Mouse (Mus musculus): ENCODE data around the gene Epsti1. TPM values are rescaled to one million over a fixed set of nuclear protein-coding genes. Genes with fewer than 3 reads are reported as not detected.

The Epsti1 gene
- polyA plus RNA-seq, 1 experiment from 2014 or later, result 0.13 TPM

DNA sequence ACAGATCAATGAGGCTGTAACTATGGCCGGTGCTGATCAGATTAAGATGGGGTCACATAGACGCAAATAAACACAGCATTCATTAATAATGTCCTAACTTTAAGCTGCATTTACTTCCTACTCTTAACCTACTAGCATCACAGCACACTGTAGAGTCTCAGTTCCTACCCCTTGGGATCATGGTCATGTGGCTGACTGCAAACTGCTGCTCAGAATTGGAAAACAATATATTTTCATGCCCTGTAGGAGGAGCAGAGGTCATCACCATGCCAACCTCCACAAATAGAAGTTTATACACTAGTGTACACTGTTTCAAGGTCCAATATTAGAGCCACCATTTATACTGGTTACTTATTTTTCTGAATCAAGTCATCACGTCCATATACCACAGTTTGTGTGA is 8.1 kb upstream of the Epsti1 start:
- ATAC-seq (replicated peaks; ENCODE audit: insufficient number of reproducible peaks, low FRiP score, low TSS enrichment, low read depth) (no peak), DNase-seq (ENCODE audit: low spot score) (no peak)
- H3K36me3 ChIP-seq (replicated peaks; ENCODE audit: control insufficient read depth, insufficient read depth, low read depth, low read length), result no peaks in the 10 kb centered on the region
- H3K9me3 ChIP-seq (replicated peaks; ENCODE audit: control insufficient read depth, low read length), result no peaks in the 10 kb centered on the region
- no peak overlapping the region for H3K27ac ChIP-seq (replicated peaks; ENCODE audit: low read depth, low read length)
- no peaks in the 10 kb centered on the region for H3K4me1 ChIP-seq (ENCODE audit: control insufficient read depth, insufficient read depth, low read length)
- H3K27me3 ChIP-seq (ENCODE audit: control insufficient read depth, insufficient read depth, low read length), result no peaks in the 10 kb centered on the region
- WGBS, result 84% methylated on average over 3 of the region's 3 CpGs
- no peak overlapping the region for H3K4me2 ChIP-seq (ENCODE audit: low read depth, low read length)
- H3K9ac ChIP-seq (replicated peaks; ENCODE audit: low read length), result no peak overlapping the region
- no peak overlapping the region for H3K4me3 ChIP-seq (ENCODE audit: low read depth, low read length)

GRCm38 (mm10) chr14:77902541-77902940 is 1.5 kb upstream of the Epsti1 start:
- no peak overlapping the region for H3K4me2 ChIP-seq (ENCODE audit: low read depth, low read length)
- H3K27me3 ChIP-seq (ENCODE audit: control insufficient read depth, insufficient read depth, low read length), result no peaks in the 10 kb centered on the region
- H3K27ac ChIP-seq (replicated peaks; ENCODE audit: low read depth, low read length), result no peak overlapping the region
- 79% methylated on average over 3 of the region's 3 CpGs for WGBS
- no peak for ATAC-seq (replicated peaks; ENCODE audit: insufficient number of reproducible peaks, low FRiP score, low TSS enrichment, low read depth)
- H3K36me3 ChIP-seq (replicated peaks; ENCODE audit: control insufficient read depth, insufficient read depth, low read depth, low read length), result no peaks in the 10 kb centered on the region
- H3K9me3 ChIP-seq (replicated peaks; ENCODE audit: control insufficient read depth, low read length), result no peaks in the 10 kb centered on the region
- no peaks in the 10 kb centered on the region for H3K4me1 ChIP-seq (ENCODE audit: control insufficient read depth, insufficient read depth, low read length)
- no peak overlapping the region for H3K4me3 ChIP-seq (ENCODE audit: low read depth, low read length)
- no peak overlapping the region for H3K9ac ChIP-seq (replicated peaks; ENCODE audit: low read length)
- DNase-seq (ENCODE audit: low spot score), result no peak

DNA sequence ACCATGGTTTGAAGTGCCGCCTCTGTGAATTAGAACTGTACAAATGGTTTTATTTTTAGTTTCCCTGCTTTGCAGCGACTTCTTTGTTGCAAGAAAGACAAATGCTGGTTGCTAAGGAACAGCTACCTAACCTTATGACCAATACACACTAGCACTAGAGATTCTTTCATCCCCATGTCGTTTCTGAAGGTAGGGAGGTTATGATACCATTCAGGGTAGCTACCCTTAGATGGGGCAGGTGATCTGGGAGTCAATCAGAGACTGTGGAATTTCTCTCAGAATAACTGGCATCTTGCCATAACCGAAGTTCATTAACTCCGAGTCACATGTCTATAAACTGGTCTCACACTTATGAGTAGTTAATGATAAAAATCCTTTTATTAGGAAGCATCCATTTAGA is 1.4 kb downstream of the Epsti1 start:
- Histone ChIP-seq H3K27ac (replicated peaks; ENCODE audit: low read depth, low read length) (no peak overlapping the region), H3K4me3 (ENCODE audit: low read depth, low read length) (no peak overlapping the region), H3K9me3 (replicated peaks; ENCODE audit: control insufficient read depth, low read length) (no peaks in the 10 kb centered on the region), H3K4me1 (ENCODE audit: control insufficient read depth, insufficient read depth, low read length) (no peaks in the 10 kb centered on the region), H3K9ac (replicated peaks; ENCODE audit: low read length) (no peak overlapping the region), H3K27me3 (ENCODE audit: control insufficient read depth, insufficient read depth, low read length) (no peaks in the 10 kb centered on the region), H3K4me2 (ENCODE audit: low read depth, low read length) (no peak overlapping the region), H3K36me3 (replicated peaks; ENCODE audit: control insufficient read depth, insufficient read depth, low read depth, low read length) (no peaks in the 10 kb centered on the region)
- ATAC-seq (replicated peaks; ENCODE audit: insufficient number of reproducible peaks, low FRiP score, low TSS enrichment, low read depth) (no peak), DNase-seq (ENCODE audit: low spot score) (no peak)
- WGBS, result 82% methylated on average over 5 of the region's 5 CpGs

DNA sequence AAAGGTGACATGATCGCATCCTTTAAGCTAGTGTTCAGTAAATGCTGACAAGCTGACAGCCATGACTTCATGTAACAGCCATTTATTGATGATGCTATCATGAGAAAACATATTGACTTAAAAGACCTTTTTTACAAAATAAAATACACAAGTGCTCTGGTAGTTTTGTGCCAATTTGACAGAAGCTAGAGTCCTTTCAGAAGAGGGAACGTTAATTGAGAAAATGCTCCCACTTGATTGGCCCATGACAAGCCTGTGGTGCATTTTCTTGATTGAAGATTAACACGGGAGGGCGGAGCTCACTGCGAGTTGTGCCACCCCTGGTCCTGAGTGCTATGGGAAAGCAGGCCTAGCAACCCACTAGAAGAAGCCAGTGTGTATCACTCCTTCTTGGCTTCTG is 2.5 kb downstream of the Epsti1 start:
- Histone ChIP-seq H3K9ac (replicated peaks; ENCODE audit: low read length) (no peak overlapping the region), H3K27ac (replicated peaks; ENCODE audit: low read depth, low read length) (no peak overlapping the region), H3K4me1 (ENCODE audit: control insufficient read depth, insufficient read depth, low read length) (no peaks in the 10 kb centered on the region), H3K9me3 (replicated peaks; ENCODE audit: control insufficient read depth, low read length) (no peaks in the 10 kb centered on the region), H3K36me3 (replicated peaks; ENCODE audit: control insufficient read depth, insufficient read depth, low read depth, low read length) (no peaks in the 10 kb centered on the region), H3K27me3 (ENCODE audit: control insufficient read depth, insufficient read depth, low read length) (no peaks in the 10 kb centered on the region), H3K4me2 (ENCODE audit: low read depth, low read length) (no peak overlapping the region), H3K4me3 (ENCODE audit: low read depth, low read length) (no peak overlapping the region)
- WGBS, result 87% methylated on average over 5 of the region's 5 CpGs
- DNase-seq (ENCODE audit: low spot score), result no peak
- ATAC-seq (replicated peaks; ENCODE audit: insufficient number of reproducible peaks, low FRiP score, low TSS enrichment, low read depth), result no peak

DNA sequence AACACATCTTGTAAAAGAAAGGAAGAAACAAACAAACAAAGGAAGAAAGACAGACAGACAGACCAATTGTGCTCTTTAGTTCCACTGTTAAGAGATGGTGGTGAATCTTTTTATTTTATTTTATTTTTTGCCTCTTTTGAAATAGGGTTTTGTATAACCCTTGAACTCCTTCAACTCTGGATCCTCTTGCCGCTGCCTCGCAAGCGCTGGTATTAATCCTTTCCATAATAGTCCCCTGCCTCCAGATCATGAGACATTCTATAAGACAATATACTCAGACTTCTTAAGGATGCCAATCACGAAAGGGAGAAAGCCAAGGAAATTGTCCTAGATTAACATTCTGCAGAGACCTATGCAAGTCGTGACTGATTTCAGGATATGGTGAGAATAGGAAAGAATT is 11.7 kb downstream of the Epsti1 start:
- no peaks in the 10 kb centered on the region for H3K4me1 ChIP-seq (ENCODE audit: control insufficient read depth, insufficient read depth, low read length)
- H3K4me3 ChIP-seq (ENCODE audit: low read depth, low read length), result no peak overlapping the region
- no peaks in the 10 kb centered on the region for H3K27me3 ChIP-seq (ENCODE audit: control insufficient read depth, insufficient read depth, low read length)
- H3K4me2 ChIP-seq (ENCODE audit: low read depth, low read length), result no peak overlapping the region
- no peak overlapping the region for H3K27ac ChIP-seq (replicated peaks; ENCODE audit: low read depth, low read length)
- DNase-seq (ENCODE audit: low spot score) (no peak), ATAC-seq (replicated peaks; ENCODE audit: insufficient number of reproducible peaks, low FRiP score, low TSS enrichment, low read depth) (no peak)
- no peak overlapping the region for H3K9ac ChIP-seq (replicated peaks; ENCODE audit: low read length)
- no peaks in the 10 kb centered on the region for H3K36me3 ChIP-seq (replicated peaks; ENCODE audit: control insufficient read depth, insufficient read depth, low read depth, low read length)
- 80% methylated on average over 5 of the region's 5 CpGs for WGBS
- H3K9me3 ChIP-seq (replicated peaks; ENCODE audit: control insufficient read depth, low read length), result no peaks in the 10 kb centered on the region

DNA sequence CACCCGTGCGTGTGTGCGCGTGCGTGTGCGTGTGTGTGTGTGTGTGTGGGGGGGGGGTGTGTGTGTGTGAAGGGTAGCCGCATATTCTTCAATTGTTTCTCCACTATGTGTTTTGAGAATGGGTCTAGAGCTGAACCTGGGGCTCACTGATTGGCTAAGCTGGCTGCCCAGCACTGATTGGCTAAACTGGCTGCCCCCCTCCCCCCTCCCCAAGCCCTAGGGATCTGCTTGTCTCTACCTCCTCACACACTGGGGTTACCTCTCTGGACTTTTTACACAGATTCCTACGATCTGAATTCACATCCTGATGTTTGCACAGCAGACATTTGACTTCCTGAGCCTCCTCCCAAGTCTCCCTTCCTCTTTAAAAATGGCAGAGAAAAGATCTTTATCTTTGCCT is 17.6 kb downstream of the Epsti1 start:
- H3K36me3 ChIP-seq (replicated peaks; ENCODE audit: control insufficient read depth, insufficient read depth, low read depth, low read length), result no peaks in the 10 kb centered on the region
- H3K27me3 ChIP-seq (ENCODE audit: control insufficient read depth, insufficient read depth, low read length), result no peaks in the 10 kb centered on the region
- ATAC-seq (replicated peaks; ENCODE audit: insufficient number of reproducible peaks, low FRiP score, low TSS enrichment, low read depth) (0 out of 2 replicates have a peak, but pooled peaks have one; percentile 44), DNase-seq (ENCODE audit: low spot score) (no peak)
- H3K4me2 ChIP-seq (ENCODE audit: low read depth, low read length), result no peak overlapping the region
- H3K9ac ChIP-seq (replicated peaks; ENCODE audit: low read length), result no peak overlapping the region
- H3K27ac ChIP-seq (replicated peaks; ENCODE audit: low read depth, low read length), result no peak overlapping the region
- WGBS, result 87% methylated on average over 8 of the region's 8 CpGs
- no peak overlapping the region for H3K4me3 ChIP-seq (ENCODE audit: low read depth, low read length)
- H3K9me3 ChIP-seq (replicated peaks; ENCODE audit: control insufficient read depth, low read length), result no peaks in the 10 kb centered on the region
- no peaks in the 10 kb centered on the region for H3K4me1 ChIP-seq (ENCODE audit: control insufficient read depth, insufficient read depth, low read length)

DNA sequence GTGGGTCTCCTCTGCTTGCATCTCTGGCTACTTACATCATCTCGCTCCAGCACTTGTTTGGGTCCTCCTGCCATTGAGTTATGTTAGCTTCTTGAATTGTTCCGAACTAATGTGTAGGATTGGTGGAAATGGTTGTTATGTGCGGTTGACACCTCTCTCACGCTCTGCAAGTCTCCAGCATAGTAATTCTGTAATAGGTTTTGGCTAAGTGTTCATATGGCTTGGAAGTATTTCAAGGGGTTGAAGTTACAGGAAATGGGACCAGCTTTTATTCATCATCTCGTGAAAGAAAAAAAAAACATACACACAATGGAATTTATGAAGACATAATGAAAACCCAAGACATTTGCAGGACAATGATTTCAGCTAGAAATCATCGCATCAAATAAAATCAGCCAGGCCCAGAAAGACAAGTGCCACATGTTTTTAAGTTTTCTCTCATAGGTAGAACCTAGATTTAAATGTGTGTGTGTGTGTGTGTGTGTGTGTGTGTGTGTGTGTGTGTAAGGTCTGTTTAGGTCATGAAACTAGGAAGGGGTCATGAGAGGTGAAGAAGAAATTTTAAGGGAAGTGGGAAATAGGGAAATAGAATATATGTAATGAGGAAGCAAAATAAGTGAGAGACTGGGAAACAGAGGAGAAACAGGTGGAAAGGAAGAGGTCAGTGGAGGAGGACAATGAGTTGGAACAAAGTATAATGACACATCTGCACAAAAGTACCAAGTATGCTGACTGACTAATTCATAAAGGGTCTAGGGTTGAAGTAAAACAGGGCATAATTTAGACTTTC is 19.2 kb downstream of the Epsti1 start:
- H3K4me3 ChIP-seq (ENCODE audit: low read depth, low read length), result no peak overlapping the region
- no peak overlapping the region for H3K4me2 ChIP-seq (ENCODE audit: low read depth, low read length)
- no peaks in the 10 kb centered on the region for H3K36me3 ChIP-seq (replicated peaks; ENCODE audit: control insufficient read depth, insufficient read depth, low read depth, low read length)
- DNase-seq (ENCODE audit: low spot score) (no peak), ATAC-seq (replicated peaks; ENCODE audit: insufficient number of reproducible peaks, low FRiP score, low TSS enrichment, low read depth) (no peak)
- H3K27ac ChIP-seq (replicated peaks; ENCODE audit: low read depth, low read length), result no peak overlapping the region
- H3K9me3 ChIP-seq (replicated peaks; ENCODE audit: control insufficient read depth, low read length), result no peaks in the 10 kb centered on the region
- no peaks in the 10 kb centered on the region for H3K4me1 ChIP-seq (ENCODE audit: control insufficient read depth, insufficient read depth, low read length)
- H3K9ac ChIP-seq (replicated peaks; ENCODE audit: low read length), result no peak overlapping the region
- WGBS, result 78% methylated on average over 6 of the region's 6 CpGs
- no peaks in the 10 kb centered on the region for H3K27me3 ChIP-seq (ENCODE audit: control insufficient read depth, insufficient read depth, low read length)

DNA sequence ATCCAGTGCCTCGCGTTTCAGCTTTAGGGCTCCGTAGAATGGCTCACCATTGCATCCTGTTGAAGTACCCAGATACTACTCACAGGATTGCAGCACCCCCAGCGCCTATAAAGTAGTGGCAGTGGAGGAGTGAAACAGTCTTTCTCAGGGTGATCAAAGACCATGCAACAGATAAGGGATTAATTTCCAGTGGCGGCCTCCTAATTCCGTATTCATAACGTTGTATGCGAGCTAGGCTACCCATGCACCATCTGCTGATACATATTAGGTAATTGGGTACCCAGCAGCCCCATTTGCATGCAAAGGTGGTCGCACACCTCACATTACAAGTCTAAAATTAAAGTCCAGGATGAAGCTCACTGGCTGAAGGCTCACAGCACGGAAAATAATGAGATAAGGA is 21.4 kb downstream of the Epsti1 start:
- ATAC-seq (replicated peaks; ENCODE audit: insufficient number of reproducible peaks, low FRiP score, low TSS enrichment, low read depth) (no peak), DNase-seq (ENCODE audit: low spot score) (no peak)
- H3K9ac ChIP-seq (replicated peaks; ENCODE audit: low read length), result no peak overlapping the region
- H3K27ac ChIP-seq (replicated peaks; ENCODE audit: low read depth, low read length), result no peak overlapping the region
- no peak overlapping the region for H3K4me2 ChIP-seq (ENCODE audit: low read depth, low read length)
- H3K36me3 ChIP-seq (replicated peaks; ENCODE audit: control insufficient read depth, insufficient read depth, low read depth, low read length), result no peaks in the 10 kb centered on the region
- no peaks in the 10 kb centered on the region for H3K27me3 ChIP-seq (ENCODE audit: control insufficient read depth, insufficient read depth, low read length)
- no peaks in the 10 kb centered on the region for H3K4me1 ChIP-seq (ENCODE audit: control insufficient read depth, insufficient read depth, low read length)
- H3K4me3 ChIP-seq (ENCODE audit: low read depth, low read length), result no peak overlapping the region
- 91% methylated on average over 10 of the region's 10 CpGs for WGBS
- no peaks in the 10 kb centered on the region for H3K9me3 ChIP-seq (replicated peaks; ENCODE audit: control insufficient read depth, low read length)
